Mouse (Mus musculus): ENCODE measurements at regions not wholly inside any gene's neighbourhood (a gene's known extent, or its start where the extent isn't known, plus 50 kb on each side); places are given as distances from the start of the nearest gene placed in this dataset.

GRCm38 (mm10) chr1:57296186-57296585 lies 81.2 kb upstream of the 1700066M21Rik start:
- no peak for TF ChIP-seq POLR2A (IDR thresholded peaks at IDR 0.05; ENCODE audit: low read depth, low read length)
- TF ChIP-seq CTCF (IDR thresholded peaks at IDR 0.05; ENCODE audit: extremely low read depth, insufficient read depth, insufficient read length, insufficient replicate concordance), result no peak

Measured in spleen, adult 2 months (tissue).